Mouse (Mus musculus) liver, adult 2 months (tissue): ENCODE measurements around the gene Gm20509. TPM values are rescaled to one million over a fixed set of nuclear protein-coding genes. Genes with fewer than 3 reads are reported as not detected.

Experiments used
- DNase-seq: peaks from one replicate; pipeline ENCODE4 v3.0.0-alpha.2; 2011; ENCODE audit warnings: low read depth, low spot score; ENCODE audit errors: extremely low read depth
- H3K27ac ChIP-seq: fragments of 200-500 bp; replicated peaks from 2 replicates; pipeline ENCODE4 v1.5.1; 2012; ENCODE audit warnings: low read depth, mild to moderate bottlenecking, control low read depth, inconsistent platforms, low read length; ENCODE audit not compliant: insufficient read depth
- H3K27me3 ChIP-seq: fragments of 200-500 bp; 2 replicates; pipeline ENCODE4 v1.6.1; 2012; ENCODE audit warnings: mild to moderate bottlenecking, moderate library complexity, low read length, inconsistent platforms; ENCODE audit not compliant: control insufficient read depth, insufficient read depth
- H3K36me3 ChIP-seq: fragments of 200-500 bp; 2 replicates; pipeline ENCODE4 v1.6.1; 2012; ENCODE audit warnings: low read length, inconsistent platforms; ENCODE audit not compliant: control insufficient read depth, insufficient read depth
- H3K4me1 ChIP-seq: fragments of 200-500 bp; 2 replicates; pipeline ENCODE4 v1.6.1; 2011; ENCODE audit warnings: low read length; ENCODE audit not compliant: control insufficient read depth, insufficient read depth
- H3K4me3 ChIP-seq: fragments of 200-500 bp; 2 replicates; pipeline ENCODE4 v1.5.1; 2011; ENCODE audit warnings: low read depth, mild to moderate bottlenecking, control low read depth, low read length, moderate library complexity; ENCODE audit not compliant: insufficient read depth
- H3K79me2 ChIP-seq: fragments of 200-500 bp; 2 replicates; pipeline ENCODE4 v1.6.1; 2012; ENCODE audit warnings: inconsistent platforms, mild to moderate bottlenecking, low read length, moderate library complexity; ENCODE audit not compliant: control insufficient read depth, insufficient read depth
- H3K9ac ChIP-seq: fragments of 200-500 bp; 2 replicates; pipeline ENCODE4 v1.6.1; 2012; ENCODE audit warnings: low read depth, mild to moderate bottlenecking, control low read depth, inconsistent platforms, low read length
- CTCF ChIP-seq: fragments of 200-500 bp; IDR thresholded peaks from 2 replicates; pipeline ENCODE4 v1.5.1; 2011; ENCODE audit warnings: low read depth, low read length, control low read depth
- POLR2A ChIP-seq: fragments of 200-500 bp; IDR thresholded peaks from 2 replicates; pipeline ENCODE4 v1.6.1; 2011; ENCODE audit warnings: low read length, control low read depth; ENCODE audit not compliant: insufficient read depth; ENCODE audit errors: extremely low read depth
- WGBS: fragments of 180-500 bp; shearing (Covaris S2); methylation state at CpG from one replicate; pipeline ENCODE4 v1.1.7; 2018; 5-methylcytosine and 5-hydroxymethylcytosine counted together
- polyA plus RNA-seq: library from polyadenylated mRNA; depleted of rRNA; stranded (reverse); fragments of >200 nt; gene quantifications from 2 replicates; pipeline ENCODE4 v1.2.3, GENCODE M21; 2012
- total RNA-seq: library from RNA; depleted of rRNA; stranded (reverse); fragments of >200 nt; gene quantifications from 2 replicates; pipeline ENCODE4 v1.2.3, GENCODE M21; 2014

The Gm20509 gene
- total and polyA plus RNA-seq, 2 experiments: not detected

GRCm38 (mm10) chr9:73090121-73090520 lies 12.1 kb upstream of the Gm20509 start:
- Histone ChIP-seq H3K27me3 (no peaks in the 10 kb centered on the region), H3K9ac (no peak overlapping the region), H3K79me2 (no peaks in the 10 kb centered on the region), H3K4me1 (peaks cover 1% of the 10 kb centered on the region; the same call in 1 of the 2 replicates), H3K4me3 (no peak overlapping the region), H3K27ac (no peak overlapping the region), H3K36me3 (no peaks in the 10 kb centered on the region)
- TF ChIP-seq CTCF: no peak
- no peak for TF ChIP-seq POLR2A
- 78% methylated on average over 10 of the region's 10 CpGs for WGBS
- DNase-seq: no peak

DNA sequence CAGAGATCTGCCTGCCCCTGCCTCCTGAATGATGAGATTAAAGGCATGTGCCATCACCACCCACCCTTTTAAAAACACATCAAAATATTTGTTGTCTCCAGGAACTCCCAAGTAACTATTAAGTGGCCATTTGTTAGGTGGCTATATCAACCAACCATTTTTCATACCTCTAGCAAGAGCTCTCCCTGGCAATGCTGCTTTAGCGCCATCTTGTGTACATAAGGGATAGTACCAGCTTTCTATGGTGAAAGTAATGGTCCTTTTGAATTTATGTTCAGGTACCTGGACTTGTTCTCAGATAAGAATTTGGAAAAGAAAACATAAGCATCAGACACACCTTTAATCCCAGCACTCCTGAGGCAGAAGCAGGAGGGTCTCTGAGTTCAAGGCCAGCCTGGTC lies 10.5 kb upstream of the Gm20509 start:
- 2% methylated on average over 1 of the region's 1 CpGs for WGBS
- Histone ChIP-seq H3K27me3 (no peaks in the 10 kb centered on the region), H3K4me1 (no peaks in the 10 kb centered on the region), H3K27ac (no peak overlapping the region), H3K4me3 (no peak overlapping the region), H3K79me2 (no peaks in the 10 kb centered on the region), H3K9ac (no peak overlapping the region), H3K36me3 (no peaks in the 10 kb centered on the region)
- DNase-seq: peak; percentile 57
- TF ChIP-seq CTCF (peak; percentile 66), POLR2A (no peak)

DNA sequence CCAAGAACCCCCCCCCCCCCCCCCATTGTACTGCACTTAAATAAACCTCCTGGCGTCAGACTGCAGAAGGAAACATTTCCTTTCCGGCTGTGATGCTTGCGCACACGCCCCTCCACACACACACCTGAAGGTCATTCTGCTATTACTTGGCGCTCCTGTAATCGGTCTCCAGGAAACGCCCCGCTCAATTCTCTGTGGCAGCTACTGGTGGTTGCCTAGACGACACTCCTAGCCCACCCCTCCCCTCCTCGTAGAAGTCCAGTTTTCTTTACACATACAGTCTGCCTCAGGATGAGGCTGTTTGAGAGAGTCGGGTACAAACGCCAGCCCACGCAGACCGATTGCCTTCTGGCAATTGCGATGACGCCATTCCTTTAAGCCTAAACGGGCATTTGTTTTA lies 7.7 kb upstream of the Gm20509 start:
- no peaks in the 10 kb centered on the region for H3K79me2 ChIP-seq
- no peaks in the 10 kb centered on the region for H3K4me1 ChIP-seq
- H3K27ac ChIP-seq: no peak overlapping the region
- no peak for TF ChIP-seq CTCF
- WGBS: 60% methylated on average over 17 of the region's 17 CpGs
- no peaks in the 10 kb centered on the region for H3K27me3 ChIP-seq
- no peaks in the 10 kb centered on the region for H3K36me3 ChIP-seq
- H3K9ac ChIP-seq: no peak overlapping the region
- DNase-seq: no peak
- H3K4me3 ChIP-seq: no peak overlapping the region

GRCm38 (mm10) chr9:73097898-73098297 lies 4.4 kb upstream of the Gm20509 start:
- Histone ChIP-seq H3K79me2 (no peaks in the 10 kb centered on the region), H3K36me3 (no peaks in the 10 kb centered on the region), H3K9ac (no peak overlapping the region), H3K27me3 (no peaks in the 10 kb centered on the region), H3K4me3 (no peak overlapping the region), H3K4me1 (no peaks in the 10 kb centered on the region), H3K27ac (no peak overlapping the region)
- TF ChIP-seq CTCF: no peak
- 81% methylated on average over 2 of the region's 2 CpGs for WGBS
- DNase-seq: no peak

DNA sequence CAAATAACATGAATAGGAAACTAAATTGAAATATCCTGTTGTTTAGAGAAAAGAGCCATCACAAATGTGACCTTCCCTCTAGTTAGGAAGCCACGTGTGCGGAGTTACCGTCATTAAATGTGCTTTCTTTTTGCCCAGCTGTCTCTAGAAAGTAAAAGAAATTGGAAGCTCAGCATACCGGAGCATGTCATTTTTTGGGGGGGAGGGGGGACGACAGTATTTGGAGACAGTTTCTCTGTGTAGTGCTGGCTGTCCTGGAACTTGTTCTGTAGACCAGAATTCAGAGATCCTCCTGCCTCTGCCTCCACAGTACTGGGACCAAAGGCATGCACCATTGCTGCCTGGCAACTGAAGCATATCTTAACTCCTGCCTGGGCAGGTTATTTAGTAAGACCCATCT lies 734 bp upstream of the Gm20509 start, which contains the start of gene Khdc3:
Khdc3 (plus strand) TSS at position 301 of the 400 bp plus-strand sequence.
- TF ChIP-seq CTCF (no peak), POLR2A (no peak)
- Histone ChIP-seq H3K4me3 (no peak within 1 kb of the TSS), H3K79me2 (no peaks in the 10 kb centered on the region), H3K4me1 (peaks cover 6% of the 10 kb centered on the region; the same call in 1 of the 2 replicates), H3K9ac (no peak within 1 kb of the TSS), H3K27me3 (no peaks in the 10 kb centered on the region), H3K27ac (no peak within 1 kb of the TSS), H3K36me3 (no peaks in the 10 kb centered on the region)
- no peak for DNase-seq
- 94% methylated on average over 5 of the region's 5 CpGs for WGBS

GRCm38 (mm10) chr9:73103159-73103879 lies 1.0 kb downstream of the Gm20509 start:
- peak; percentile 55 for DNase-seq
- H3K4me1 ChIP-seq: peaks cover 6% of the 10 kb centered on the region; the same call in 1 of the 2 replicates
- no peaks in the 10 kb centered on the region for H3K36me3 ChIP-seq
- H3K79me2 ChIP-seq: no peaks in the 10 kb centered on the region
- 6% methylated on average over 60 of the region's 60 CpGs for WGBS
- H3K27me3 ChIP-seq: no peaks in the 10 kb centered on the region
- H3K27ac ChIP-seq: no peak overlapping the region
- H3K9ac ChIP-seq: peak overlapping the region; percentile 73
- H3K4me3 ChIP-seq: peak overlapping the region; percentile 61
- TF ChIP-seq POLR2A (no peak), CTCF (no peak)
